Mouse (Mus musculus) T-helper 1 cell (primary cell): ENCODE data around the gene Hist1h2bl.
"Not testable (repeated sequence)": the region's sequence is repeated elsewhere in the genome, so short reads cannot be mapped to it uniquely, and the experiment has no call there.

Source experiments
- in situ Hi-C: fragments of 300-600 bp; cut with MboI, MseI; formaldehyde crosslinking; loops from one replicate; pipeline ENCODE4 v1.15.1; 2025; ENCODE audit warnings: high pct_unique_total_duplicates

Gene Hist1h2bl

GRCm38 (mm10) chr13:21715864-21716539 lies at the start of gene Hist1h2bl, which contains the start of gene Hist1h2ai:
Gene Hist1h2bl (minus strand): TSS chr13:21716143.
Gene Hist1h2ai (plus strand): TSS chr13:21716422.
- in situ Hi-C loops: loop anchor here (5.0 to 25.0 kb wide), 4 partner anchors 209 to 1966 kb away; partner anchors contain the start of genes Hist1h2ac, Hist1h2bc and Hist1h3g

GRCm38 (mm10) chr13:21755707-21756106 lies 39.8 kb upstream of the Hist1h2bl start:
- in situ Hi-C loops: no loop called here

DNA sequence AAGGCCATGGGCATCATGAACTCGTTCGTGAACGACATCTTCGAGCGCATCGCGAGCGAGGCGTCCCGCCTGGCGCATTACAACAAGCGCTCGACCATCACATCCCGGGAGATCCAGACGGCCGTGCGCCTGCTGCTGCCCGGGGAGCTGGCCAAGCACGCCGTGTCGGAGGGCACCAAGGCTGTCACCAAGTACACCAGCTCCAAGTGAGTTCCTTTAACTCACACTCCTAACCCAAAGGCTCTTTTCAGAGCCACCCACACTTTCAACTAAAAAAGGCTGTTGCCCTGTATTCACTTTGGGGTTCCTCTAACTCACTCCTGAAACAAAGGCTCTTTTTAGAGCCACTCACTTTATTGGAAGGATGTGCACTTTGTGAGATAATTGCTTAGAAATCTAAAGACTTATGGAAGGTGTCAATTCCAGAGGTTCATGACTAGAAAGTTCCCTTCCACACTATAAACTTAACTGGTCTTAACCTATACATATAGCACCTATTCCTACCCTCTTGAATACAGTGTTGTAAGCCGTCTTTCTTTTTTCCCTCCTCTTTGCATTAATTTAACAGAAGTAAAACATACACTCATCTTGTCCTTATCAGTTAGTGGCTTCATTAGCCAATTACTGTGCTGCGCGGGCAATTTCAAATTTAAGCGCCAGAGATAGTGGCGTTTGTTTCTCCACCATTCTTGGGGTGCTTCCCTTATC lies 38.5 kb upstream of the Hist1h2bl start:
- in situ Hi-C loops: not testable (repeated sequence)

GRCm38 (mm10) chr13:21753524-21754285 lies 37.8 kb upstream of the Hist1h2bl start, which contains the start of the genes Hist1h2ak and Hist1h2bn:
Gene Hist1h2ak (minus strand): TSS chr13:21753827.
Gene Hist1h2bn (plus strand): TSS chr13:21754123.
- in situ Hi-C loops: not testable (repeated sequence)

- in situ Hi-C loops: no loop called here
These were observed 37.1 kb upstream of the Hist1h2bl start for GRCm38 (mm10) chr13:21753051-21753523.

DNA sequence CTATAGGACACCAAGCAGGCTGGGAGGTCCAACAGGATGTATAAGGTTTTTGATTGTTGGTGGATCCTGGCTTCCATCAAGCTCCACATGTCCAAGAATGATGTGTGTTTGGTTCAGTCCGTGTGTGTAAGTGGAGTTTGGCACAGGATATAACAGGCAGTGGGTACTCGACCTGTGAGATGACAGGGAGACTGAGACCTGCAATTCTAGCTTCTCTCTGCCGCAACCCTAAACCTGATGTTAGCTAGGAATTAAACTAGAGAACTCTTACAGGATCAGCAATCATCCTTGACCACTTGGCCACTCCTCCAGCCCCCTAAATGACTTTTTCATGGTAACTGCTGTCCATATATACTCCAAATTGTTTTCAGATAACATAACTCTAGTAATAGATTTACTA lies 36.4 kb upstream of the Hist1h2bl start:
- in situ Hi-C loops: no loop called here

DNA sequence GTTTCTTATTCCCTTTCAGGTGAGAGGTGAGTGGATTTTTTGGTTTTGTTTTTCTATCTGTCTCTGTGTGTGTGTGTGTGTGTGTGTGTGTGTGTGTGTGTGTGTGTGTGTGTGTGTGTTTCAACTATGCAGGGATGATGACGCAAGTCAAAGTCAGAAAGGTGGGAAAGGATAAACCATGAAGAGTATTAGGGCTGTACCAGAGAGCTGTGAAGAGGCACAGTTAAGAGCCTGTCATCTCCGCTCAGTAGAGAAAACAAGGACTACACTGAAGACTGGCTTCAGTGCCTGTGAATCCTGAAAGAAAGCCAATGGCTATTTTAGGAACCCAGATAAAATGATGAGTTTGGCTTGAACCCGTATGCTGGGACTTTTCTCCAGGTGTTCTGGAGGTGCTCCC lies 35.9 kb upstream of the Hist1h2bl start:
- in situ Hi-C loops: no loop called here

GRCm38 (mm10) chr13:21751417-21751816 lies 35.5 kb upstream of the Hist1h2bl start:
- in situ Hi-C loops: no loop called here

GRCm38 (mm10) chr13:21750159-21751017 lies 34.4 kb upstream of the Hist1h2bl start, which contains the start of gene Hist1h4k:
Gene Hist1h4k (minus strand): TSS chr13:21750505.
- in situ Hi-C loops: not testable (repeated sequence)

DNA sequence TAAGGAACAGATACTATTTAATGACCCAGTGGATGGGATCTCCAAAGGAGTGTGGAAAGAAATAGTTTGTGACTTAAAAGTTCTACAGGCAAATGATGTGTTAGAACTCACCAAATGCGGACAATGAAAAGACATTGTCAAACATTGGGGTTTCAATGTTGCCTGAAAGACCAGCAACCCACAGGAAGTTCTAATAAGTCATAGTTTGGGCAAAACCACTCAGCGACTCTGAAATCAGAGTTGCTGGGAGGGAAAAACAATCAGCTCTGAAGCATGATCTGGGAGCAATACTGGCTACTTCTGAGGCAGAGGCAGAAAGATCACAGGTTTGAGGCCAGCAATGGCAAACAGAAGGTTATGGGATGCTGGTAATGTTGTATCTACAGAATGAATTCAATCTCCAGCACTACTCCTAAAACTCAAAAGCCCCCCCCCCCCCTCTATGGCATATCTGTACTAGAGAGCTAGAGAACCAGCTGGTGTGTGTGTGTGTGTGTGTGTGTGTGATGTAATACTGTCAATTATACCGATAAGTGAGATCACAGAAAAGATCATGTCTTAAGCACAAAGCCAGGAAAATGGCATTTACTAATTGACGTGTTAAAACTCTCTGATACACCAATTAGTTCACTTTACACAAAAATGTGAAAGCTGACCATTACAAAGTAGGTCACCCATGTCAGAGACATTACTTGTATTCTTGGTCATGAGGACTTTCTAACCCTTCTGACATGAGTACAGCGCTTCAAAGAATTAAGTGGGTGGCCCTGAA lies 33.6 kb upstream of the Hist1h2bl start:
- in situ Hi-C loops: no loop called here

DNA sequence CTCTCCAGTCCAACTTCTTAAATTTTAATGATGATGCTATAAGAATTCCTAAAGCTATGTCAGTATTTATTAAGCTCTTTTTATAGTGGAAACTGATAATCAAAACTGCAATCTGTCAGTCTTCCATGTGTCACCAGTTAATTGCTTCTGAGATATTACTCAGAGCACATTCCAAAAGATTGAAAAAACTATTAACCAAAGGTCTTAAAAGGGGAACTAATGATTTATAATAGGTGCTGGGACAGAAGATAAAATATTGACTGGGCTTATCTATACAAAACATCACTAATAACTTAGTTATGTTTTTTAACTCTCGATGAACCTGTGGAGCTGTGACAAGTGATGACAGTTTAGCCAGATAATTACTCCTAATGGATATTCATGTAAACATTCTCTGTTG lies 29.1 kb upstream of the Hist1h2bl start:
- in situ Hi-C loops: no loop called here

DNA sequence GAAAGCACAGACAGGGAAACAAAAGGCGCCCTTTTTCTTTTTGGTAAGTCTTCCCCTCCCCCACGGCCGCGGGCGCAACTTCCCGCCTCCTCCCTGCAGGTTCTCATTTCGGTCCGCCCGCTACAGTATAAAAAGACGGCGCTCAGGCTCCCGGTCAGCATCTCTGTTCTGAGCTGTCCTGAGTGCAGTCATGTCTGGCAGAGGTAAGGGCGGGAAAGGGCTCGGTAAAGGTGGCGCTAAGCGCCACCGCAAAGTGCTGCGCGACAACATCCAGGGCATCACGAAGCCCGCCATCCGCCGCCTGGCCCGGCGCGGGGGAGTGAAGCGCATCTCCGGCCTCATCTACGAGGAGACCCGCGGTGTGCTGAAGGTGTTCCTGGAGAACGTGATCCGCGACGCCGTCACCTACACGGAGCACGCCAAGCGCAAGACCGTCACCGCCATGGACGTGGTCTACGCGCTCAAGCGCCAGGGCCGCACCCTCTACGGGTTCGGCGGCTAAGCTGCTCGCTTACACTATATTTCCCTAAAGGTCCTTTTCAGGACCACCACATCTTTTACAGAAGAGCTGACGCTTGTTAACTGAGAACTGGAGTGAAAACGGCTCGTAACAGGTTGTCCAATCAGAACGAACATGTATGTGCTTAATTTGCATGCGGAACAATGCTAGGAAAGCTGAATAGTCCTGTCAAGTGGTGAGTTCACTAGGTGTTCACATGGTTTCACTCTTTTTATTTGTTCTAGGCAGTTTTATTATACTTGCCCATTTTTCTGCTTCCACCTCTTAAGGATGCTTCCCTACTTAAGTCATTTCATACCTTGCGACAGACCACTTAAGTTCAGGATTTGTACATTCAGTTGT lies 19.2 kb upstream of the Hist1h2bl start, which contains the start of gene Hist1h4j:
Gene Hist1h4j (plus strand): TSS at position 159 of the 862 bp plus-strand sequence.
- in situ Hi-C loops: loop anchor here (5.0 kb wide), 1 partner anchor 47 kb away; the partner anchor contains the start of genes Hist1h1b and Hist1h3i

DNA sequence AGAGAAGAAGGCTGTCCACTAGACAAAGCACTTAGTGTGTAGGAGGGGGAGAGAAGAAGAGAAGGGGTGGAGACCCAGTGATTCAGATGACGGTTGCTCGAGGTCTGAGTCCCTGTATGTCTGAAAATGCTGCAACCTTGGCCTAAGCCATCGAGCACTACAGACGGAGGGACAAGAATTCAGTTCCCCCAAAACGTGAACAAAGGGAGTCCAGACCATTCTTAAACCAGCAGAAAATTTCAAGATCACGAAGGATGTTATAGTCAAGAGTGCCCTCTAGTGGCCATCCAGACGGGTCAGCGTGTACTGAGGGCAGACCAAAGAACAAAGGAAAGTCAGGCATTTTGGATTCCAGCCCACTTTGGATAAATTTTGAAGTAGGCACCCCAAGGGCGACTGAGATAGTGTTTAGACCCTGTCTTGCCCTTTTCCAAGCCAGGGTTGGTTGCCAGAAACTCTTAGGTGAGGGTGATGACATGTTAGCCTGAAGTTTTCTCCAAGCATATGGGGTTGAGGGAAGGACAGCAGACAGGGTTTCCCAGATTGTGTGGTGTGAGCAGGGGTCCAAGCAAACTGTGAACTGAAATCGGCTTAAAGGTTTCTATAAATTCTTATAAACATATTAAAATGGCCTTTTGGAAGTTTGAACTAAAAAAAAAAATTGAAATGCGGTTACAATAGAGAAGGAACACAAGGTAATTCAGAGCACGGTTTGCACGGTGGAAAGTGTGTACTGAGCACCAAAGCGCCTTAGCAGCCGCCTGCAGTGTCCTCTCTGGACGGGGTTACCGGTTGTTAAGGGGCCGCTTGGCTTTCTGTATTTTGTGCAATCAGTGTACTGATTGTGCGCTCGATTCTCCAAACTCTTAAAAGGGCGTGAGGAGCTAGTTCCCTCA lies 18.3 kb upstream of the Hist1h2bl start:
- in situ Hi-C loops: no loop called here

DNA sequence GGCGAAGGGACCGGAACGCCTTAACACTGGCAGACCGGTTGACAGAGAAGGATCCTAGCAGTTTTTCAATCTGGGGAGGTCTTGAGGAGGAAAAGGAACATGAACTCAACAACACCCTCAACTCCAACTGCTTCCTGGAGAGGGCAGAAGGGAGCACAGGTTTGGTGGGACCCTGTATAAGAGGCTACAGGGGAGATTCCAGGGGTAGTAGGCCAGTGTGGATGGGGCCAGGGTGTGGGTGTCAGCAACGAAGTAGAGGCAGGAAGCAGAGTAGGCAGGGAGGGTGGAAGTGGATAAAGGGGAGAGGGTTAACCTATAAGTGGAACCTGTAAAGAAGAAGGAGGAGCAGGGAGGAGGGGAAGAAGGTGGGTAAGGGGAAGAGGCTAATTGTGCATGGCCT lies 17.5 kb upstream of the Hist1h2bl start:
- in situ Hi-C loops: no loop called here

GRCm38 (mm10) chr13:21729544-21729943 lies 13.6 kb upstream of the Hist1h2bl start:
- in situ Hi-C loops: no loop called here

DNA sequence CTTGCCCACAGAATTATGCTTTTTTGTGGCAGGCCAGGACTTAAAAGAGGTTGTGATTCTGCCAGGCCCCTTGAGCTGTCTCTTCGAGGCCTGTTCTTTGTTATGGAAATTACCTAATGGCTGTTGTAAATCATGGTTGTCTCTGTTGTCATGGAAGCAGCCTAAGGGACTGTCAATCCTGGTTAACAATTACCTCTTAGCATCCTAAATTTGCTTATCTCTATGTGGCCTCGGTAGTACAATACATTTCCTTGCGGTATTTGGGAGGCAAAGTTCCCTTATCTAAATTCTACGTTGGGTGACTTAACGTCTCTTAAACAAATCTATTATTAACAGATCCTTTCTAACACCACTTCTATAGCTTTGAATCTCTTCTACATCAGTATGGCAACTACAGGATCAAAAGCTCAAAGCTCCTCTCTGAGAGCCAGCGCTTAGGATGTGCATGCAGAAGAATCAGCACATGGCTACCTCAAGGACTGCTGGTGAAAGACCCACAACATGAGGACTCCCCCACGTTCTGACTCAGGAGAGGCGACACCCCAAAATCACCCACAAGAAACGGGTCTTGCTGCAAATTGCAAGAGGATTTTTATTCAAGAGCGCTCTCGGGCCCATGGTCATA lies 12.1 kb upstream of the Hist1h2bl start:
- in situ Hi-C loops: no loop called here
